Mouse (Mus musculus): ENCODE measurements around the gene Gbx2.

The Gbx2 gene

DNA sequence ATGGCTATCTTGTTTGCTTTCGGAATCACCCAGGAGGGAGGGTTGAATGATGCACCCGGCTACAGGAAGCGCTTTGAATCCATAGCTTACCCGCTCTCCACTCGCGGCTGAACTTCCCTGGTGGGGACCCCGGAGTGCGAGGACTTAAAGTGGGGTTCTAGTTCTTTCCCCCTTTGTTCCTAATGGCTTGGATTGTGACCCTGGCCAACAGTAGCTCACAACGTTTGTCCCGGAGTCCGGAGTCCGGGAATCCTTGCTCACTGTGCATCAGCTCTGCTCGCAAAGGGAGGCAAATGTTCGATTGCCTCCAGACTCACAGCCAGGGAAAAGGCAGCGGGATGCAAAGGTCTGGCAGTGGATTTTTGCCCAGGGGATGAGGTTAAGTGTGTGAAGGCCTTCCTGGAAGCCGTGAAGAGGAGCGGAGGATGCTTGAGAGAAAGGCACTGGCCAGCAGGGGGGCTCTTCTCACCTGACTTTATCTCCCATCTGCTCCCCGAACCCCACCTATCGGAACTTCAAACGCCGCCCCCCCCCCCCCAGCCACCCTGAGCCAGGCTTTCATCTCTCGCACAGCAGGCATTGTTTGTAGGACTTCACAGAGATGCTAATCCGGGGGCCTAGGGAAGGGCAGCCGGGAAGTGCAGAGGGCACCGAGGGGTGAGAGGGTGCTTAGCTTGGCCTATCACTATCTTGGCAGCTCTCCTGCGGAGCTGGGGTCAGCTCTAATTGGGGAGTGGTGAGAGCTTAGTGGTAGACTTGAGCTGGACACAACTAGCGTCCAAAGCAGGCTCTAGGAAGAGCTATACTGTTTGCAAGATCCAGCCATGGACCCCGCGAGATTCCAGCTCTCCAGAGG lies 4.7 kb upstream of the Gbx2 start:
- intact Hi-C loops (cut with DNase I) = no loop called here

- intact Hi-C loops (cut with DNase I) = no loop called here
Measured at GRCm38 (mm10) chr1:89934316-89935260, 3.6 kb upstream of the Gbx2 start.

GRCm38 (mm10) chr1:89933786-89934185 lies 2.8 kb upstream of the Gbx2 start:
- intact Hi-C loops (cut with DNase I) = no loop called here

DNA sequence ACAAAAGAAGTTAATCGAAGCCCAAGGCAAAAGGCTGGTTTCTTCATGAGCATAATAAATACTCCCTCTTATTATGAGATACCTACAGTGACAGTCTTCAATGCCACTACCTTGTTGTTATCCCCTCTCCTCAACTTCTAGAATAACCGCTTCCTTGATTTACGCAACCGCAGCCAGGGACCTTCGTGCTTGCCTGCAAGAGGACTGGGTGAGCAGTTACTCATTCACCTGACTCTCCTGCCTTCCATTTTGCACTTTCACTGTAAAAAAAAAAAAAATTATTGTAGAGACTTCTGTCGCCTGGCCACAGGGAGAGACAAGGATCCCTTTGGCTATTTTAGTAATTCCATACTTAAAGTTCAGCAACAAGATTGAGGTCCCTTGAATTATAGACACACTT lies 2.0 kb upstream of the Gbx2 start:
- intact Hi-C loops (cut with DNase I) = no loop called here

- intact Hi-C loops (cut with DNase I) = no loop called here
Measured at GRCm38 (mm10) chr1:89932616-89933015, 1.6 kb upstream of the Gbx2 start.

DNA sequence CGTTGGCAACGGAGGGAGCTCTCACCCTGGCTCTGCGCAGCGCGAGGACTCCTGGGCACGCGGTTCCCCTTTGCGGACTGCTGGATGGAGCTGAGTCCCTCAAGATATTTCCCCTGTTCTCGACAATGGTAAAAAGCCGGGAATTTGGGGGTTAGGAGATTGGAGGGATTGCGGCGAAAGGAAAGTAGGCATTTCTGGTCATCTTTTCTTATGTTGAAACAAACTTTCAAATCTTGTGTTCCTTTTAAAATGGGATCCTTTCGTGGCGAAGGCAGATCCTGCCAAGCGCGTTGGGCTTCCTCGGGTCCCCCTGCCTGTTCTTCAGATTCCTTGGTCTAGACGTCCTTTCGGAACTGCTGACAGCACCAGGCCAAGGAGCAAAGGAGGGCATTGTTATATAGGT lies 1.0 kb upstream of the Gbx2 start:
- intact Hi-C loops (cut with DNase I) = no loop called here

DNA sequence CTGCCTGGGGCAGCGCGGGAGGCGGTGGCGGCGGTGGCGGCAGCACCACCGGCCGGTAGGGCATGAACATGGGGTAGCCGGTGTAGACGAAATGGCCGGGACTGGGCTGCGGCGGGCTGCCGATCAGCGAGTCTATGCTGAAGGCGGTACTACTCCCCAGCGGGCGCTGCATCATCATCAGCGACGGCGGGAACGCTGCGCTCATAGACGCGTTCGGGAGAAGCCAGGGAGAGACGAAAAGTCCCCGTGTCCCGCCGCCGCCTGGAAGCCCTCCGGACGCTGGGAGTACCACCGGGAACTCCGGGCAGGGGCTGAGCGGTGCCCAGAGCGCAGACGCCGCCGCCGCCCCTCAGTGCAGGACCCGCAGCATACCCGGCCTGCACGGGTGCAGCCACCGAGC lies 428 bp downstream of the Gbx2 start:
- intact Hi-C loops (cut with DNase I) = no loop called here

- intact Hi-C loops (cut with DNase I) = no loop called here
Measured at GRCm38 (mm10) chr1:89929721-89930505, 1.1 kb downstream of the Gbx2 start.

DNA sequence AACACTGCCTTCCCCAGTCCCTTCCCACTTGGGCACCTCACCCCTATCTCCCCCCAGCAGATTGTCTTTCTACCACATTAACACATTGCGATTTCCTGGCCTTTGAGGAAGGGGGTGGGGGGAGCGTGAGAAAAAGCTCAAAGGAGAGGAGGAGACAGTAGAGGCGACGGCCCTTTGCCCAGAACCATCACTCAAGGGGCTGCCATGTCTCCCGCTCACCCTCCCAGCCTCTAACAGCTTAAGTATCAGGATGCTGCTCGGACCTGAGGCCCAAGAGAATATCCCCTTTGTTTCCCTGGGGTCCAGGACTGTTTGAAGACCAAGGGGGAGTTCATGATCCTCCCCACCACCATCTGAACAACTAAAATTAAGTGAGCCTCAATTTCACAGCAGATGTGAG lies 1.8 kb downstream of the Gbx2 start:
- intact Hi-C loops (cut with DNase I) = no loop called here

DNA sequence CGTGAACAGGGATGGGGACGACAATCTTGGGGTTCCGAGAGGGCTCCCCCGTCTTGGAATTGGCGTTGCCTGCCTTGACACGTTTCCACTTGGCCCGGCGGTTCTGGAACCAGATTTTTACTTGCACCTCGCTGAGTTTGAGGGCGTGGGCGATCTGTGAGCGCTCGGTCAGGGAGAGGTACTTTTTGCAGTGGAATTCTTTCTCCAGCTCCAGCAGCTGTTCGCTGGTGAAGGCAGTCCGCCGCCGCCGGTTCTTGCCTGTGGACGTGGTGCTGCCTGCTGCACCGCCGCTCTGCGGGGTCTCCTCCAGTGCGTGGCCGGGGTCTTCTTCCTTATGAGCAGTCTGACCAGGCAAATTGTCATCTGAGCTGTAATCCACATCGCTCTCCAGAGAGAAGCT lies 2.3 kb downstream of the Gbx2 start:
- intact Hi-C loops (cut with DNase I) = no loop called here

GRCm38 (mm10) chr1:89927061-89927661 lies 3.8 kb downstream of the Gbx2 start:
- intact Hi-C loops (cut with DNase I) = no loop called here

DNA sequence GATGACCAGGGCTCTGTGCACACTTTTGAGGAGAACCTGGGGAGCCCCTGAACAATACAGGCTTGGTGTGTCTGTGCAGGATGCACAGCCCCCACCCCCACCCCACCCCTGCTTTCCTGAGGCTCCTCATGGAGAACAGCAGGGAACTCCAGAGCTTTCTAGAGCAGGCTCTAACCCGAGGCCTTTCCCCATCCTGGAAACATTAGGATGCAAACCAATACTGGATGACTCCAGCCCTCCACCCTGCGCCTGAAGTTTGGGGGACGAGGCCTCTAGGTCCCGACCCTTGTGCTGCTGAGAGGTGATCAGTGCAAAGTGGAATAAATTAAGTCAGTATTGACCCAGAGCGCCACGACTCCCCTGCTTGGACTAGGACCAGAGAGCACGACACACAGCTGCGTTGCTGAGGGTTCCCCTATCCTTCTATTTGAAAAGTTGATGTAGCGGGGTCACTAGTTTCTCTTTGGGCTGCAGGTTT lies 4.4 kb downstream of the Gbx2 start:
- intact Hi-C loops (cut with DNase I) = no loop called here

DNA sequence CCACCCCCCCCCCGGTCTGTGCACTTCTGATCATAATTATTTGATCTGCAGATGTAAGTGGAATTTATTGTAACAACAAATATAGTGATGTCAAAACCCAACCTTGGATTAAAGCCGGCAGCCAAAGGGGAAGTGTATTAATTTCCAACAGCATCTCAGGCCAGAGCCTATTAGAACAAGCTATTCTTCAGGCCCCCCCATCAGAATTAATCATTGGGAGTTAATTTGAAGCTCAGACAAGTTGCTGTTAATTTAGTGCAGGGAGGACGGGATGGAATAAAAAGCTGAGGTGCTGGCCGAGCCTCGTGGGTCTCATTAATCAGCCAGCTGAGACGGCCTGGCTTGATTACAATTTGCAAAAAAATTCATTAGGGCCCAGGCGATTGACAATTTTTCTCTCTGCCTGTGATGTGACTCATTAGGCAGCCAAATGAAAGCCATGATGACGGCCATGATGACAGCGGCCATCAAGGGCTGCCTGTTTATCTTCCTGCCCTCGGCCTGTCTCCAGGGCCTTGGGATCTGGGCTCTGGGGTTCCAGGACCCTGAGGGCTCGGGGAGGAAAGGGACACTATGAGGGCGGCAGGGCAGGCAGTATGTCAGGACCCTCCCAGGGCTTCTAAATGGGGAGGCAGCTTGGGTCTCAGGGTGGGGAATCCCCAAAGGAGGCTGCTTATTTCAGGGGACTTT lies 5.3 kb downstream of the Gbx2 start:
- intact Hi-C loops (cut with DNase I) = no loop called here

- intact Hi-C loops (cut with DNase I) = no loop called here
Measured at GRCm38 (mm10) chr1:89923642-89924020, 7.3 kb downstream of the Gbx2 start.

- intact Hi-C loops (cut with DNase I) = no loop called here
Measured at GRCm38 (mm10) chr1:89922883-89923641, 7.9 kb downstream of the Gbx2 start.

GRCm38 (mm10) chr1:89922282-89922681 lies 8.7 kb downstream of the Gbx2 start:
- intact Hi-C loops (cut with DNase I) = no loop called here

DNA sequence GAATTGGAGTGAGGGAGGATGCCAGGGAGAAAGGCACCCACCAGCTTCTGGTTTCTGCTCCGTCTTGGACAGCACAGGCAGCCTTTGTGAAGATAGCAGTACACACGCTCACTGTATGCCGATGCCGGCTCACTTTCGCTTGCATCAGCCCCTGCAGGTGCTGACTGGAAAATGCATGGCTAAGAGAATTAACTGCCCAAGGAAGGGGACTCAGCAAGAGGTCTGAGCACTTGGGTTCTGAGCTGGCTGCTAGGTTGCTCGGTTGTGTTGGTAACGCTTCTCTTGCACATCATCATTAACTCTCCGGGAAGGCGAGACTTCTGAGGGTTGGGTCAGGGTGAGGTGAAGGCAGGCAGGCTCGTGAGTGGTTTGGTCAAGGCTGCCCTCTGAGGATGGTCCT lies 9.2 kb downstream of the Gbx2 start:
- intact Hi-C loops (cut with DNase I) = no loop called here

DNA sequence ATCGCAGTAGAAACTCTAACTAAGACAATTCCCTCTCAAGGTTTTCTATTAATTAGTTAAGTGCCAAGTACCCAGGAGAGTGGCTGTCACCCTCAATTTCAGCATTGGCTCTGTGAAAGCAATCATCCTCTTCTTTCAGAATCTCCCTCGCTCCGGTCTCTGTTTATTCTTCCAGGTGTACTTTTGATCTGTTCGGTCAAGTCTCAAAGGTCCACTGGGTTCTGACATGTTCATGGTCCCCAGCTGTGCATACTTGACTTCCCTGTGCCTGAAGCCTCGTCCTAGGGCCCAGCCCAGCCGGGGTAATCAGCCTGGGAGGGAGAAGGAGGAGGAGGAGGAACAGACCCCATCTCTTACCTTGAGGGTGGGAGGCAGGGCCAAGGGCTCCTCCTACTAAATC lies 11.8 kb downstream of the Gbx2 start:
- intact Hi-C loops (cut with DNase I) = no loop called here

- intact Hi-C loops (cut with DNase I) = no loop called here
Measured at GRCm38 (mm10) chr1:89918111-89918510, 12.9 kb downstream of the Gbx2 start.

GRCm38 (mm10) chr1:89913611-89914010 lies 17.4 kb downstream of the Gbx2 start:
- intact Hi-C loops (cut with DNase I) = no loop called here
